Mouse (Mus musculus): ENCODE measurements around the gene Ctc1.

- no peak for TF ChIP-seq CTCF (IDR thresholded peaks at IDR 0.05; ENCODE audit: extremely low read depth, insufficient read depth, low read length)
- TF ChIP-seq POLR2A (IDR thresholded peaks at IDR 0.05; ENCODE audit: extremely low read depth, insufficient read depth, low read length) = no peak
Observed at GRCm38 (mm10) chr11:69074776-69075069, 59.0 kb downstream of the Ctc1 start.
